Mouse (Mus musculus) spleen, postnatal 4 days (tissue): ENCODE measurements around the gene BC030499.

Source experiments
- DNase-seq, 2 experiments: peaks; one replicate each; pipeline ENCODE4 v3.0.0; 2022; ENCODE audit warnings: low spot score in 2 of 2

The BC030499 gene

GRCm38 (mm10) chr11:78345801-78346200, 55.2 kb downstream of the BC030499 start:
- peak; percentile 59 to 76 for DNase-seq
